Mouse (Mus musculus) intestine, embryonic 14.5 days (tissue): Measurements from ENCODE around the gene Ccl3. TPM values are rescaled to one million over a fixed set of nuclear protein-coding genes. Genes with fewer than 3 reads are reported as not detected.
A peak's percentile ranks its signal among the peaks of the same experiment; 100 is the strongest.

ENCODE experiments used
- ATAC-seq: fragments of 200-750 bp; cut with Nextera tagmentation; replicated peaks from 2 replicates; pipeline ENCODE4 v1.8.0; 2017; ENCODE audit warnings: low read depth, moderate number of reproducible peaks, moderate TSS enrichment, moderate library complexity; ENCODE audit not compliant: low FRiP score, low TSS enrichment
- DNase-seq: peaks from one replicate; pipeline ENCODE4 v3.0.0-alpha.2; 2018; ENCODE audit warnings: low spot score
- H3K27ac ChIP-seq: fragments of 300-500 bp; sonication (generic); 2 replicates; pipeline ENCODE4 v1.5.1; 2014; ENCODE audit warnings: low read depth, mild to moderate bottlenecking, control low read depth
- H3K27me3 ChIP-seq: fragments of 300-500 bp; sonication (generic); replicated peaks from 2 replicates; pipeline ENCODE4 v1.6.1; 2014; ENCODE audit warnings: low read length, control low read depth; ENCODE audit not compliant: control insufficient read depth, insufficient read depth
- H3K36me3 ChIP-seq: fragments of 300-500 bp; sonication (generic); 2 replicates; pipeline ENCODE4 v1.6.1; 2014; ENCODE audit warnings: low read length, control low read depth; ENCODE audit not compliant: control insufficient read depth, insufficient read depth
- H3K4me1 ChIP-seq: fragments of 300-500 bp; sonication (generic); replicated peaks from 2 replicates; pipeline ENCODE4 v1.6.1; 2014; ENCODE audit warnings: low read length, control low read depth, mixed read lengths; ENCODE audit not compliant: control insufficient read depth, insufficient read depth
- H3K4me2 ChIP-seq: fragments of 300-500 bp; sonication (generic); 2 replicates; pipeline ENCODE4 v1.6.1; 2014; ENCODE audit warnings: low read length
- H3K4me3 ChIP-seq: fragments of 300-500 bp; sonication (generic); 2 replicates; pipeline ENCODE4 v1.5.1; 2014; ENCODE audit warnings: low read depth, low read length, control low read depth, mixed read lengths
- H3K9ac ChIP-seq: fragments of 300-500 bp; sonication (generic); 2 replicates; pipeline ENCODE4 v1.6.1; 2014; ENCODE audit warnings: mild to moderate bottlenecking, low read length
- H3K9me3 ChIP-seq: fragments of 300-500 bp; sonication (generic); 2 replicates; pipeline ENCODE4 v1.6.1; 2016; ENCODE audit warnings: low read length, control low read depth; ENCODE audit not compliant: control insufficient read depth
- WGBS: fragments of 180-500 bp; shearing (Covaris S2); extraction: QIAGEN DNeasy Blood & Tissue Kit; methylation state at CpG from one replicate; pipeline ENCODE4 v1.1.7; 2014; 5-methylcytosine and 5-hydroxymethylcytosine counted together
- polyA plus RNA-seq: library from polyadenylated mRNA; unstranded; fragments of >200 nt; fragmentation: Nextera tagmentation; extraction: Ambion mirVana; gene quantifications from 2 replicates; pipeline ENCODE4 v1.2.1, GENCODE M21; 2014

Gene Ccl3
- polyA plus RNA-seq, 1 experiment from 2014 or later: 0.65 TPM

DNA sequence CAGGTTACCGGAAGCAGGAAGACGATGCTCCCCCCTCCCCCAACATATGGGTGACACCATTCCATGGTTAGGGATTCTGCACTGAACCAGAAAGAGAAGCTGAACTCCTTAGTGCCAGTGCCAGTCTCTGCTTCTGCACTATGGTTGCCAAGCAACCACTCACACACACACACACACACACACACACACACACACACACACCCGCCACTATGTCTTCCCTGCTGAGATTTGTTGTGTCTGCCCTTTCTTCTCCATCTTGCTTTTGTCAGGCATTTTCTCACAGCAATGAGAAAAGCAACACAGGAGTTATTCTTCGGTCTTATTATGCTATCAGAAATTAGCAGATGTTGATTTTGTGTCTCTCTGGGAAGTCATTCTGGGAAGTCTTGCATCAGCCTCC, 14.7 kb downstream of the Ccl3 start:
- no peaks in the 10 kb centered on the region for H3K36me3 ChIP-seq
- 71% methylated on average over 4 of the region's 4 CpGs for WGBS

DNA sequence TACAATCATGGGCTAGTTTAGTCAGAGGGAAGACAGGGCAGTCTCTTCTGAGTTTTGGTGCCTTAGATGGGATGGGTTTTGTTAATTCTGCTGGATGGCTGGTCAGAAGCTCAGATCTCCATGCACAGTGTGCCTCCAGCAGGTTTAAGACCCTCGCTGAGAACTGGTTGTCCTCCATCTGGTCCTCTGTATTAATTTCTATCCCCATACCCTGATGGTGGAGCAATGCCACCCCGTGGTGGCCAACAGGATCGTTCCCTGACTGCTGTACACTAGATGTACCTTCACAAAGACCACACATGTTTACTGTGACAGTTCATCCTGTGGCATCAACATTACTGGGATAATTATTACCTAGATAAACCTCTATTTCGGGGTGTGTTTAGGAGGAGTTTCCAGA, 16.4 kb downstream of the Ccl3 start:
- Histone ChIP-seq H3K4me1 (no peaks in the 10 kb centered on the region), H3K9ac (no peak overlapping the region), H3K27me3 (no peaks in the 10 kb centered on the region), H3K9me3 (no peaks in the 10 kb centered on the region), H3K4me3 (no peak overlapping the region), H3K36me3 (no peaks in the 10 kb centered on the region), H3K4me2 (no peak overlapping the region), H3K27ac (no peak overlapping the region)
- WGBS: 58% methylated on average over 4 of the region's 4 CpGs
- DNase-seq (peak; percentile 52), ATAC-seq (no peak)

More for the DNA sequence above, 14.7 kb downstream of the Ccl3 start:
- no peak for DNase-seq
- Histone ChIP-seq H3K9ac (no peak overlapping the region), H3K9me3 (no peaks in the 10 kb centered on the region), H3K27me3 (no peaks in the 10 kb centered on the region), H3K27ac (no peak overlapping the region), H3K4me2 (no peak overlapping the region), H3K4me1 (no peaks in the 10 kb centered on the region), H3K4me3 (no peak overlapping the region)
- no peak for ATAC-seq

DNA sequence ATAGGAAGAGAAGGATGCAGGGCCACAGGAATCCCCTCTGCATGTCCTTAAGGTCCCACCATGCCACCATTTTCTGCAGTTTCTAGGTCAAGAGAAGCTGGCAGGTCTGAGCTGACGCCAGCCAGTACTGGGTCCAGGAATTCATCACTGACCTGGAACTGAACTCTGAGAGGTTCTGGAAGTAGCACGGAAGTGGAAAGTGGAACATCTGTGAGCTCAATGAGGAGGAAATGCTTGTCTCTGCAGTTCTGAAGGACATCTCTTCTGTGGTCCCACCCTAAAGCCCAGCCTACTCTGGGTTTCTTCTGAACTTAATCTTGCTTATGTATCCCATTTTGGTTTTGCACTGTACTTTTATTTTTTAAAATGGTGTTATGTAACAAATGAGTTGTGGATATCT, 18.1 kb downstream of the Ccl3 start:
- no peak overlapping the region for H3K27ac ChIP-seq
- no peaks in the 10 kb centered on the region for H3K9me3 ChIP-seq
- H3K4me1 ChIP-seq: no peaks in the 10 kb centered on the region
- no peak for ATAC-seq
- no peak overlapping the region for H3K4me2 ChIP-seq
- DNase-seq: peak; percentile 27
- H3K36me3 ChIP-seq: no peaks in the 10 kb centered on the region
- no peak overlapping the region for H3K4me3 ChIP-seq
- WGBS: 61% methylated on average over 2 of the region's 2 CpGs
- no peak overlapping the region for H3K9ac ChIP-seq
- no peaks in the 10 kb centered on the region for H3K27me3 ChIP-seq

DNA sequence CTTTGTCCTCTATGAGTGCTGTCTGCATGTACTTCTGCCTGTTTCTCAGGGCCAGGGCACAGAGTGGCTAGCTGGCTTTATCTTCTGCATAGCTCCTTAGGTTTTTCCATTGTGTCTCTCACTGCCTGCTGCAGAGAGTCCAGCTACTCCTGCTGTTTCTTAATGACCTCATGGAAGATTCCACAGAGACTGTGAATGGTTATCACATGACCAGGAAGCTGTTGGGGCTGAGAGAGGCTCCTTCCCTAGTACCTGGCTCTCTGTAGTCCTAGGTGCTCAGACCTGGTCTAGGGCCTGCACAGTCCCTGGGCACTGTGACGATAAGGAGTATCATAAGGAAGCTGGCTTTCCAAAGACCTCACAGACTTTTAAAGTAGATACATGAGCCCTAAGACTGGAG, 18.5 kb downstream of the Ccl3 start:
- Histone ChIP-seq H3K9ac (no peak overlapping the region), H3K27me3 (no peaks in the 10 kb centered on the region), H3K4me1 (no peaks in the 10 kb centered on the region), H3K4me3 (no peak overlapping the region), H3K27ac (no peak overlapping the region), H3K4me2 (no peak overlapping the region), H3K9me3 (no peaks in the 10 kb centered on the region), H3K36me3 (no peaks in the 10 kb centered on the region)
- DNase-seq (no peak), ATAC-seq (no peak)
- WGBS: 95% methylated on average over 1 of the region's 1 CpGs

DNA sequence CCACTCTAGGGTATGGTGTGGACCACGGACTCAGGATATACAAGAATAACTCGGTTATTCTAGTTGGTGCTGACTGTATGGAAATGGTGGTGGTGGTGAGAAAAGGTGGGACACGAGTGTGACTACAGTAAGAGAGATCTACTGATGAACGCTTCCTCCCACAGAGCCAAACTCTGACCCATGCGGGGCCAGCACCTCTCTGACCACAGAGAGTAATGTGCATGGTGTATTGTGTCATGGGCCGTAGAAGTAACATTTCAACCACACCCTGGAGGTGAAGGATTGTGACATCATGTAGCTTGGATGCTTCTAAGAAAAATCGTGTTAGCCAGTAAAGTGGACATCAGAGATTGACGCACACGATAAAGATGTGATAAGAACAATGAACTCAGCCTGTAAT, 20.3 kb downstream of the Ccl3 start:
- no peaks in the 10 kb centered on the region for H3K27me3 ChIP-seq
- 87% methylated on average over 9 of the region's 9 CpGs for WGBS

DNA sequence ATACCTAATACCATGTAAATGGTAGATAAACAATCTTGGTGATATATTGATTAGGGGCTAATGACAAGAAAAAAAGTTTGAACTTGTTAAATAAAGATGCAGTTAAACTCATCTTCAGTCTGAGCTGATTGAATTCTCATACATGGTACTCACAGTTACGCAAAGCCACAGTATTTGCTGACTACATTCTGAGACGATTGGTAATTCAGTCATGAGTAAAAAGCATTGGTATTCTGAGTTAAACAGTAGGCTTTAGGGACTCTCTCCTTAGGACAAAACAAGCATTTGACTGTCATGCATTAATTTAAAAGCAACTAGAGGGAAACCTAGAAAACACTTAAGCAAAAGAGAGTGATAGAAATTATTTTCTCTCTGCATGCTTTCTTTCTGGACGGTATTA, 25.6 kb downstream of the Ccl3 start:
- Histone ChIP-seq H3K27me3 (no peaks in the 10 kb centered on the region), H3K4me3 (no peak overlapping the region), H3K9ac (no peak overlapping the region), H3K27ac (no peak overlapping the region), H3K4me2 (no peak overlapping the region), H3K9me3 (no peaks in the 10 kb centered on the region), H3K36me3 (no peaks in the 10 kb centered on the region), H3K4me1 (no peaks in the 10 kb centered on the region)
- 85% methylated on average over 3 of the region's 3 CpGs for WGBS
- ATAC-seq: no peak
- DNase-seq: no peak

More for the DNA sequence above, 20.3 kb downstream of the Ccl3 start:
- ATAC-seq (no peak), DNase-seq (peak; percentile 10)
- Histone ChIP-seq H3K4me3 (no peak overlapping the region), H3K4me1 (no peaks in the 10 kb centered on the region), H3K9ac (no peak overlapping the region), H3K27ac (no peak overlapping the region), H3K4me2 (no peak overlapping the region), H3K9me3 (no peaks in the 10 kb centered on the region), H3K36me3 (no peaks in the 10 kb centered on the region)

DNA sequence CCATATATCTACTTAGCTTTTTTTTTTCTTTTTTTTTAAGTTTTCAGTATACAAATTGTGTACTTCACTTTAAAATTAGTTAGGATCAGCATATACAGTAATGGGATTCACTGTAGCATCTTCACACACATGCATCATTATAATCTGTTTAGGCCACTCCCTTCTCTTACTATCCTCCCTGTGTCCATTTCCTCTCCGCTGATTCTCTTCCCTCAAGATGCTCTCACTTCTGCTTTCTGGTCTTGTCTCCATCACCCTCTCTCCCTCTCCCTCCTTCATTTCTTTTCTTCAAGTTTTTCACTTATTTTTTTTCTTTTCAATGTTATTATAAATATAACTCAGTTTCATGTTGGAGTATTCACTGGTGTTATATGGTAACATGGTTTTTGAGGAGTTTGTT, 30.1 kb downstream of the Ccl3 start:
- H3K36me3 ChIP-seq: no peaks in the 10 kb centered on the region
- WGBS: 93% methylated on average over 1 of the region's 1 CpGs
- H3K9ac ChIP-seq: no peak overlapping the region
- no peaks in the 10 kb centered on the region for H3K9me3 ChIP-seq
- ATAC-seq (no peak), DNase-seq (no peak)
- H3K27ac ChIP-seq: no peak overlapping the region
- no peak overlapping the region for H3K4me3 ChIP-seq
- H3K4me2 ChIP-seq: no peak overlapping the region
- H3K4me1 ChIP-seq: no peaks in the 10 kb centered on the region
- no peaks in the 10 kb centered on the region for H3K27me3 ChIP-seq

DNA sequence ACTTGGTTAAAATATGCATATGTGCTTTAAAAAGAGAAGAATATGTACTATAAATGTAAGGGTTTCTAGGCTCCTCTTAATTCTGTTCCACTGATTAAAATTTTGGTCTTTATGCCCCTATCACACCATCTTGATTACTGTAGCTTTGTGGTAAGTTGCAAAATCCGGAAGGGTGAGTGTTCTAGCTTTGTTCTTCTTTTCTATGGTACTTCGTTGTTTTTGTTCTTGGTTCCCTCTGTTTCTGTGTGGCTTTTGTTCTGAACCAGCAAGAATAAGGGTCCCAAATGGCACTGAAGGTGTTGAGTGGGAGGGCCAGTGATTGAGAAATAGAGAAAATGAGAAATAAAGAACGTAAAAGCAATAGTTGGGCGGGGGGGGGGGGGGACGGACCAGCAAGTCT, 30.9 kb downstream of the Ccl3 start:
- Histone ChIP-seq H3K4me1 (no peaks in the 10 kb centered on the region), H3K4me3 (no peak overlapping the region), H3K27me3 (no peaks in the 10 kb centered on the region), H3K36me3 (no peaks in the 10 kb centered on the region), H3K4me2 (no peak overlapping the region), H3K9ac (no peak overlapping the region), H3K27ac (no peak overlapping the region), H3K9me3 (no peaks in the 10 kb centered on the region)
- DNase-seq: no peak
- no peak for ATAC-seq
- 85% methylated on average over 5 of the region's 5 CpGs for WGBS

DNA sequence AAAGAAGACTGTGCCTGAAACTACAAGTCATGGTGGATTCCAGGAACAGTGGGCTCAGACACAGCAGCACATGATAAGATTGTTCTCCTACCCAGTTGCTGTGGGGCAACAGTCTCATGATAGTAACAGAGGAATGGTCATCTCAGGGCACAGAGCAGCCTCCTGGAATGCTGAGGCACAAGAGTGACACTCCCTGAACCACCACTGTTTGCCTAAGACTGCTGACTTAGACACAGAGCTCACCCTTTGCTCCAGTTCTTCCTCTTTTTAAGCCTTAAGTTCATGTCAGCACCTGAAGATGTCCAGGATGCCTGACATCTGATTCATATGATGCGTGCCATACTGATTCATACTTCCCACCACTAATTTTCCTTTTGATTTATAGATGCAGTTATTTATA, 32.6 kb downstream of the Ccl3 start:
- no peak for ATAC-seq
- H3K9ac ChIP-seq: no peak overlapping the region
- no peak for DNase-seq
- 78% methylated on average over 1 of the region's 1 CpGs for WGBS
- no peaks in the 10 kb centered on the region for H3K27me3 ChIP-seq
- no peaks in the 10 kb centered on the region for H3K36me3 ChIP-seq
- H3K9me3 ChIP-seq: no peaks in the 10 kb centered on the region
- no peak overlapping the region for H3K27ac ChIP-seq
- H3K4me3 ChIP-seq: no peak overlapping the region
- H3K4me1 ChIP-seq: no peaks in the 10 kb centered on the region
- no peak overlapping the region for H3K4me2 ChIP-seq
